Mouse (Mus musculus): ENCODE results near the gene Fgfr1op.

DNA sequence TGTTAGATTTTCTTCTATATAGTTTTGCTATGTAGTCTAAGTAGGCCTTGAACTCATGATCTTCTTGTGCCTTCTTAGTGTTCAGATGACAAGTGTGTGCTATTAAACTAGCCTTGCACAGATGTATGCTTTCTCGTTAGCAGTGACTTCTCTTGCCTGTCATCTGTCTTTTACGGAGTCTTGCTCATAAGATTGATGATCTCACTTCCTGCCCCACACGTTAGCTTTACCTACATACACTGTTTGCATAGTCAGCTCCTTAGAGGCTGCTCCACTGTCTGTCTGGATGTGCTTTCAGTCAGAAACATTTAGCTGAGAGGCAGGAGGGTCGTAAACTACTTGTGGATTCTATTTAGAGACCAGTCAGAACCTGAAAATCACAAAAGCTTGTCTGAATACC, 5.8 kb downstream of the Fgfr1op start:
- TF ChIP-seq CTCF (IDR thresholded peaks at IDR 0.05; ENCODE audit: control insufficient read depth, insufficient read depth, insufficient read length) (no peak), MYOG (IDR thresholded peaks at IDR 0.05; ENCODE audit: control insufficient read depth, extremely low read depth, insufficient read length) (no peak), USF1 (IDR thresholded peaks at IDR 0.05; ENCODE audit: low read depth) (no peak), MAX (IDR thresholded peaks at IDR 0.05) (no peak)
